Mouse (Mus musculus): ENCODE results near the gene Kcnn3.

- no peak for TF ChIP-seq CTCF (IDR thresholded peaks at IDR 0.05; ENCODE audit: extremely low read depth, insufficient read depth, low read length)
- TF ChIP-seq POLR2A (IDR thresholded peaks at IDR 0.05; ENCODE audit: extremely low read depth, insufficient read depth, low read length), result no peak
Observed at GRCm38 (mm10) chr3:89578803-89579202, 58.8 kb downstream of the Kcnn3 start.
